Mouse (Mus musculus) gastrocnemius, postnatal 14 days (tissue): ENCODE results near the gene Aanat. TPM values are rescaled to one million over a fixed set of nuclear protein-coding genes. Genes with fewer than 3 reads are reported as not detected.

Source experiments
- DNase-seq: peaks from one replicate; pipeline ENCODE4 v3.0.0; 2021; ENCODE audit warnings: mixed read lengths
- intact Hi-C: fragments of 180-260 bp; cut with DNase I; formaldehyde crosslinking; loops from one replicate; pipeline ENCODE4 v1.15.1; 2025; ENCODE audit warnings: low total_unique reads
- total RNA-seq, 2 experiments: library from RNA; stranded (reverse); gene quantifications; 2 replicates each; pipeline ENCODE4 v1.2.3; 2021

Aanat gene
- total RNA-seq, 2 experiments from 2014 or later = not detected

- no peak for DNase-seq
- intact Hi-C loops = no loop called here
Observed at GRCm38 (mm10) chr11:116644225-116645112, 58.2 kb downstream of the Aanat start.

- intact Hi-C loops = loop anchor here (2.0 kb wide), 1 partner anchor 23 kb away; no protein-coding TSS in a partner anchor
- DNase-seq = no peak
Observed at GRCm38 (mm10) chr11:116645446-116646110, 59.3 kb downstream of the Aanat start.

DNA sequence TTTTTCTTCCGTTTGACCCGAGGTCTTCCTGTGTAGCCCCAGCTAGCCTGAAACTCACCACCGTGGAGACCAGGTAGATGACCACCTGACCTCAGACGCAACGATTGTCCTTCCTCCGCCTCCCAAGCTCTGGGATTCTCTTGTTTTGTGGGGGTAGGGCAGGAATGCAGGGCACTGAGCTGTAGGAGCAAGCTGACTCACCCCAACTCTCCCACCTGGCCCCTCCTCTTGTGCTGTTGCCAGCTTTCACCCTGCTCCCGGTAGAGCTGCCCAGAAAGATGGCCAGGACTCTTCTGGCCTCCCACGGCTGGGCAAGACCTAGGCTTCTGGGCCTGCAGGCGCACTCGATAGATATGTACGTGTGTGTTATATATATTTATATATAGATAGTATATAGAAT, 59.9 kb downstream of the Aanat start:
- DNase-seq = no peak
- intact Hi-C loops = loop anchor here (2.0 kb wide), 1 partner anchor 23 kb away; no protein-coding TSS in a partner anchor

GRCm38 (mm10) chr11:116646771-116647170, 60.5 kb downstream of the Aanat start:
- no peak for DNase-seq

More at GRCm38 (mm10) chr11:116646771-116647170, 60.5 kb downstream of the Aanat start:
- intact Hi-C loops = loop anchor here (2.0 kb wide), 1 partner anchor 22 kb away; no protein-coding TSS in a partner anchor

Other genes with a start within 250 kb of the Aanat start
- 10 to 100 TPM; 38.3 to 48.7 TPM for gene Rnf157, start 173.4 kb upstream of the Aanat start, total RNA-seq
- 10 to 100 TPM; 42.6 to 58.9 TPM for gene Ubald2, start 152.3 kb upstream of the Aanat start, total RNA-seq
- not detected for gene Qrich2, start 120.2 kb upstream of the Aanat start, total RNA-seq
- 10 to 100 TPM; 22.4 to 24.6 TPM for gene Prpsap1, start 92.2 kb upstream of the Aanat start, total RNA-seq
- 1 to 10 TPM; 1.6 to 2.6 TPM for gene Sphk1, start 55.5 kb upstream of the Aanat start, total RNA-seq
- 10 to 100 TPM; 23.4 to 25.6 TPM for gene Ube2o, start 5.0 kb upstream of the Aanat start, total RNA-seq
- 1 to 10 TPM; 5.9 to 9.0 TPM for gene Rhbdf2, start 40.6 kb downstream of the Aanat start, total RNA-seq
- gene Prcd, start 67.1 kb downstream of the Aanat start, total RNA-seq = under 1 TPM; 0.49 to 0.84 TPM
- 10 to 100 TPM; 16.8 to 22.8 TPM for gene Cygb, start 67.9 kb downstream of the Aanat start, total RNA-seq
- not detected for gene St6galnac1, start 189.1 kb downstream of the Aanat start, total RNA-seq
- 10 to 100 TPM; 23.1 to 29.6 TPM for gene Mxra7, start 241.6 kb downstream of the Aanat start, total RNA-seq